Mouse (Mus musculus) brown adipose tissue, adult 24 weeks (tissue): ENCODE data around the gene Bik. TPM values are rescaled to one million over a fixed set of nuclear protein-coding genes. Genes with fewer than 3 reads are reported as not detected.

Experiments
- H3K27ac ChIP-seq: fragments of 200-500 bp; replicated peaks from 2 replicates; pipeline ENCODE4 v1.5.1; 2012; ENCODE audit warnings: low read depth, mild to moderate bottlenecking, low read length
- H3K4me1 ChIP-seq: fragments of 200-500 bp; 2 replicates; pipeline ENCODE4 v1.6.1; 2012; ENCODE audit warnings: low read length, mixed read lengths; ENCODE audit not compliant: control insufficient read depth, insufficient read depth, insufficient read length
- H3K4me3 ChIP-seq: fragments of 200-500 bp; 2 replicates; pipeline ENCODE4 v1.5.1; 2012; ENCODE audit warnings: low read depth, mild to moderate bottlenecking, low read length, moderate library complexity; ENCODE audit not compliant: insufficient read depth
- polyA plus RNA-seq: library from polyadenylated mRNA; stranded (reverse); fragments of >200 nt; gene quantifications from 2 replicates; pipeline ENCODE4 v1.2.4, GENCODE M21; 2012; ENCODE audit not compliant: missing spikeins, insufficient read depth, insufficient read length

The Bik gene
- polyA plus RNA-seq, 1 experiment: 4.1 TPM

- Histone ChIP-seq H3K4me1 (no peaks in the 10 kb centered on the region), H3K4me3 (peak overlapping the region; percentile 87), H3K27ac (peak overlapping the region; percentile 72)
Measured at GRCm38 (mm10) chr15:83555161-83555974, 28.7 kb downstream of the Bik start.

GRCm38 (mm10) chr15:83560941-83561477 is 34.3 kb downstream of the Bik start:
- Histone ChIP-seq H3K4me1 (peaks cover 17% of the 10 kb centered on the region; the same call in 1 of the 2 replicates), H3K4me3 (no peak overlapping the region), H3K27ac (no peak overlapping the region)

- H3K4me3 ChIP-seq: peak overlapping the region; percentile 68
- peak overlapping the region; percentile 67; the same call in 1 of the 2 replicates for H3K27ac ChIP-seq
- H3K4me1 ChIP-seq: peaks cover 20% of the 10 kb centered on the region
Measured at GRCm38 (mm10) chr15:83562626-83563270, 36.1 kb downstream of the Bik start.

GRCm38 (mm10) chr15:83563327-83563856 is 36.7 kb downstream of the Bik start, which contains the start of the genes Tspo and Mcat:
Gene Tspo, plus strand, starts transcription at chr15:83563592.
Gene Mcat, minus strand, starts transcription at chr15:83563787.
- peak within 1 kb of the TSS; percentile 68 for H3K4me3 ChIP-seq
- peak within 1 kb of the TSS; percentile 67 for H3K27ac ChIP-seq

GRCm38 (mm10) chr15:83563857-83564651 is 37.4 kb downstream of the Bik start:
- Histone ChIP-seq H3K27ac (peak overlapping the region; percentile 48), H3K4me3 (peak overlapping the region; percentile 68)

More at GRCm38 (mm10) chr15:83563327-83563856, 36.7 kb downstream of the Bik start, which contains the start of the genes Tspo and Mcat:
- peaks cover 24% of the 10 kb centered on the region for H3K4me1 ChIP-seq

GRCm38 (mm10) chr15:83565434-83565833 is 38.8 kb downstream of the Bik start:
- peaks cover 25% of the 10 kb centered on the region for H3K4me1 ChIP-seq
- H3K27ac ChIP-seq: peak overlapping the region; percentile 51
- peak overlapping the region; percentile 21; the same call in 1 of the 2 replicates for H3K4me3 ChIP-seq

More at GRCm38 (mm10) chr15:83563857-83564651, 37.4 kb downstream of the Bik start:
- H3K4me1 ChIP-seq: peaks cover 24% of the 10 kb centered on the region

GRCm38 (mm10) chr15:83566006-83566405 is 39.3 kb downstream of the Bik start:
- no peak overlapping the region for H3K4me3 ChIP-seq
- peak overlapping the region; percentile 51 for H3K27ac ChIP-seq
- H3K4me1 ChIP-seq: peaks cover 30% of the 10 kb centered on the region

- H3K27ac ChIP-seq: no peak overlapping the region
- H3K4me3 ChIP-seq: no peak overlapping the region
- peaks cover 32% of the 10 kb centered on the region for H3K4me1 ChIP-seq
Measured at GRCm38 (mm10) chr15:83567728-83568127, 41.1 kb downstream of the Bik start.

- Histone ChIP-seq H3K4me1 (peaks cover 32% of the 10 kb centered on the region), H3K27ac (no peak overlapping the region), H3K4me3 (no peak overlapping the region)
Measured at GRCm38 (mm10) chr15:83568544-83568943, 41.9 kb downstream of the Bik start.

GRCm38 (mm10) chr15:83569682-83570081 is 43.0 kb downstream of the Bik start:
- Histone ChIP-seq H3K4me3 (no peak overlapping the region), H3K27ac (no peak overlapping the region), H3K4me1 (peaks cover 29% of the 10 kb centered on the region)

- Histone ChIP-seq H3K27ac (no peak overlapping the region; the same call in 1 of the 2 replicates), H3K4me1 (peaks cover 21% of the 10 kb centered on the region), H3K4me3 (no peak overlapping the region)
Measured at GRCm38 (mm10) chr15:83570641-83571040, 44.0 kb downstream of the Bik start.

- Histone ChIP-seq H3K4me1 (peaks cover 18% of the 10 kb centered on the region), H3K4me3 (no peak overlapping the region), H3K27ac (peak overlapping the region; percentile 52)
Measured at GRCm38 (mm10) chr15:83571636-83572035, 45.0 kb downstream of the Bik start.

GRCm38 (mm10) chr15:83572132-83572531 is 45.5 kb downstream of the Bik start:
- H3K4me3 ChIP-seq: no peak overlapping the region
- H3K4me1 ChIP-seq: peaks cover 15% of the 10 kb centered on the region
- H3K27ac ChIP-seq: peak overlapping the region; percentile 52

GRCm38 (mm10) chr15:83573606-83574005 is 46.9 kb downstream of the Bik start:
- H3K27ac ChIP-seq: no peak overlapping the region
- H3K4me1 ChIP-seq: peaks cover 11% of the 10 kb centered on the region
- no peak overlapping the region for H3K4me3 ChIP-seq
